Mouse (Mus musculus) forebrain, embryonic 16.5 days (tissue): ENCODE measurements around the gene Sept3. TPM values are rescaled to one million over a fixed set of nuclear protein-coding genes. Genes with fewer than 3 reads are reported as not detected.

Experiments used
- ATAC-seq: fragments of 200-750 bp; cut with Nextera tagmentation; 2 replicates; pipeline ENCODE4 v1.8.0; 2017; ENCODE audit warnings: mild to moderate bottlenecking, moderate library complexity
- H3K27ac ChIP-seq: fragments of 300-500 bp; sonication (generic); 2 replicates; pipeline ENCODE4 v1.5.1; 2014; ENCODE audit warnings: low read length, control low read depth
- H3K27me3 ChIP-seq: fragments of 300-500 bp; sonication (generic); replicated peaks from 2 replicates; pipeline ENCODE4 v1.6.1; 2014; ENCODE audit warnings: low read length; ENCODE audit not compliant: control insufficient read depth, insufficient read depth
- H3K36me3 ChIP-seq: fragments of 300-500 bp; sonication (generic); 2 replicates; pipeline ENCODE4 v1.6.1; 2014; ENCODE audit not compliant: control insufficient read depth, insufficient read depth
- H3K4me1 ChIP-seq: fragments of 300-500 bp; sonication (generic); replicated peaks from 2 replicates; pipeline ENCODE4 v1.6.1; 2014; ENCODE audit warnings: low read length; ENCODE audit not compliant: control insufficient read depth, insufficient read depth
- H3K4me2 ChIP-seq: fragments of 300-500 bp; sonication (generic); 2 replicates; pipeline ENCODE4 v1.6.1; 2014; ENCODE audit warnings: mild to moderate bottlenecking, low read length, control low read depth
- H3K4me3 ChIP-seq: fragments of 300-500 bp; sonication (generic); replicated peaks from 2 replicates; pipeline ENCODE4 v1.5.1; 2014; ENCODE audit warnings: mild to moderate bottlenecking, low read length, control low read depth
- H3K9ac ChIP-seq: fragments of 300-500 bp; sonication (generic); replicated peaks from 2 replicates; pipeline ENCODE4 v1.6.1; 2014; ENCODE audit warnings: low read depth, low read length, control low read depth
- H3K9me3 ChIP-seq: fragments of 300-500 bp; sonication (generic); 2 replicates; pipeline ENCODE4 v1.6.1; 2016; ENCODE audit warnings: low read length; ENCODE audit not compliant: control insufficient read depth
- WGBS: fragments of 180-500 bp; shearing (Covaris S2); extraction: QIAGEN DNeasy Blood & Tissue Kit; methylation state at CpG from one replicate; pipeline ENCODE4 v1.1.7; 2014; 5-methylcytosine and 5-hydroxymethylcytosine counted together
- polyA plus RNA-seq: library from polyadenylated mRNA; unstranded; fragments of >200 nt; fragmentation: Nextera tagmentation; extraction: Ambion mirVana; gene quantifications from 2 replicates; pipeline ENCODE4 v1.2.1, GENCODE M21; 2015

The Sept3 gene
- polyA plus RNA-seq, 1 experiment from 2014 or later = 427 TPM

GRCm38 (mm10) chr15:82340414-82341035 is 65.8 kb downstream of the Sept3 start:
- no peak overlapping the region; the same call in 1 of the 2 replicates for H3K4me3 ChIP-seq
- H3K27me3 ChIP-seq = peaks cover 7% of the 10 kb centered on the region
- H3K9me3 ChIP-seq = no peaks in the 10 kb centered on the region
- WGBS = 42% methylated on average over 21 of the region's 21 CpGs
- H3K36me3 ChIP-seq = 0 out of 2 replicates have a peak, but pooled peaks cover 3% of the 10 kb centered on the region
- H3K4me1 ChIP-seq = peaks cover 19% of the 10 kb centered on the region
- no peak for ATAC-seq
- no peak overlapping the region for H3K27ac ChIP-seq
- peak overlapping the region; percentile 40 for H3K9ac ChIP-seq
- H3K4me2 ChIP-seq = peak overlapping the region; percentile 45

DNA sequence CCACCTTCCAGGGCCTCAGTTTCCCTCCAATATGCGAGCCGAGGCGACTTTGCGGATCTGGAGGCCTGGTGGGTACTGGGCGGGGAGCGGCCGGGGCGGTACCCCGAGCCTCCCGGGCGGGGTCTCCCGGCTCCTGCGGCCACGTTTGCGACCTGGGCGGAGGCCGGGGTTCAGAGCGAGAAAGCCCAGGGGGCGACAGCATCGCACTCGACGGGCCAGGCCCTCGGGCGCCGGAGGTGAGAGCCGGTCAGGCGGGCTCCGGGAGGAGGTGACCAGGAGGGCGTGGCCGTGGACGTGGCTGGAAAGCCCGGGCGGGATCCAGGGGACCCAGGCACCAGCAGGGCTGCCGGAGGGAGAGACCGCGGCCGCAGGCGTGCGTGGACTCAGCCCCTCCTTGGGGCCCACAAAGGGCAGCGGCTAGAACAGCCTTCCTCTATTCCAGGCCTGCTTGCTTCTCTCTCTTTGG is 66.4 kb downstream of the Sept3 start:
- peak overlapping the region; percentile 24 for H3K4me3 ChIP-seq
- peak overlapping the region; percentile 40 for H3K9ac ChIP-seq
- ATAC-seq = no peak
- peak overlapping the region; percentile 45 for H3K4me2 ChIP-seq
- 4% methylated on average over 40 of the region's 40 CpGs for WGBS
- no peaks in the 10 kb centered on the region for H3K36me3 ChIP-seq
- no peaks in the 10 kb centered on the region for H3K9me3 ChIP-seq
- peaks cover 19% of the 10 kb centered on the region for H3K4me1 ChIP-seq
- no peak overlapping the region for H3K27ac ChIP-seq
- peaks cover 7% of the 10 kb centered on the region for H3K27me3 ChIP-seq

- no peak overlapping the region for H3K4me2 ChIP-seq
- peaks cover 23% of the 10 kb centered on the region for H3K4me1 ChIP-seq
- H3K9ac ChIP-seq = no peak overlapping the region
- H3K27ac ChIP-seq = no peak overlapping the region
- WGBS = 75% methylated on average over 15 of the region's 15 CpGs
- peaks cover 7% of the 10 kb centered on the region for H3K27me3 ChIP-seq
- no peak for ATAC-seq
- no peaks in the 10 kb centered on the region for H3K9me3 ChIP-seq
- H3K36me3 ChIP-seq = no peaks in the 10 kb centered on the region
- no peak overlapping the region for H3K4me3 ChIP-seq
Measured at GRCm38 (mm10) chr15:82341675-82342542, 67.2 kb downstream of the Sept3 start.

GRCm38 (mm10) chr15:82342543-82342935 is 67.8 kb downstream of the Sept3 start:
- 75% methylated on average over 5 of the region's 5 CpGs for WGBS
- Histone ChIP-seq H3K27ac (no peak overlapping the region), H3K27me3 (peaks cover 7% of the 10 kb centered on the region), H3K36me3 (no peaks in the 10 kb centered on the region), H3K4me1 (peaks cover 27% of the 10 kb centered on the region), H3K9ac (no peak overlapping the region), H3K9me3 (no peaks in the 10 kb centered on the region), H3K4me3 (no peak overlapping the region), H3K4me2 (no peak overlapping the region)
- no peak for ATAC-seq

- 0 out of 2 replicates have a peak, but pooled peaks cover 3% of the 10 kb centered on the region for H3K36me3 ChIP-seq
- no peaks in the 10 kb centered on the region for H3K9me3 ChIP-seq
- no peak overlapping the region for H3K27ac ChIP-seq
- H3K9ac ChIP-seq = no peak overlapping the region
- WGBS = 91% methylated on average over 27 of the region's 27 CpGs
- H3K4me1 ChIP-seq = peaks cover 19% of the 10 kb centered on the region
- H3K4me2 ChIP-seq = no peak overlapping the region
- H3K4me3 ChIP-seq = no peak overlapping the region
- peaks cover 7% of the 10 kb centered on the region for H3K27me3 ChIP-seq
- ATAC-seq = no peak
Measured at GRCm38 (mm10) chr15:82343368-82344287, 68.9 kb downstream of the Sept3 start.

Other genes starting within 250 kb of the Sept3 start
- gene Desi1, start 241.0 kb upstream of the Sept3 start, polyA plus RNA-seq = 45.4 and 47.4 TPM in 2 replicates
- gene Snu13, start 227.3 kb upstream of the Sept3 start, polyA plus RNA-seq = 284 and 285 TPM in 2 replicates
- gene 4930407I10Rik, start 215.7 kb upstream of the Sept3 start, polyA plus RNA-seq = not detected in 2 replicates
- gene Mei1, start 204.9 kb upstream of the Sept3 start, polyA plus RNA-seq = not detected in 2 replicates
- gene Ccdc134, start 147.0 kb upstream of the Sept3 start, polyA plus RNA-seq = 16.2 and 16.3 TPM in 2 replicates
- gene Srebf2, start 127.7 kb upstream of the Sept3 start, polyA plus RNA-seq = 229 and 232 TPM in 2 replicates
- 0.66 and 0.70 TPM in 2 replicates for gene Shisa8, start 62.1 kb upstream of the Sept3 start, polyA plus RNA-seq
- 0.10 and 0.25 TPM in 2 replicates for gene Tnfrsf13c, start 50.5 kb upstream of the Sept3 start, polyA plus RNA-seq
- gene Cenpm, start 30.1 kb upstream of the Sept3 start, polyA plus RNA-seq = 29.8 and 34.6 TPM in 2 replicates
- 17.0 and 18.6 TPM in 2 replicates for gene 1500009C09Rik, start 22.5 kb upstream of the Sept3 start, polyA plus RNA-seq
- gene Wbp2nl, start 24.1 kb downstream of the Sept3 start, polyA plus RNA-seq = 0.15 TPM in 1 of 2 replicates, not detected in the other
- 23.4 and 26.1 TPM in 2 replicates for gene Naga, start 64.0 kb downstream of the Sept3 start, polyA plus RNA-seq
- gene Pheta2, start 64.0 kb downstream of the Sept3 start, polyA plus RNA-seq = 2.0 TPM in 2 replicates
- 269 and 282 TPM in 2 replicates for gene Smdt1, start 64.1 kb downstream of the Sept3 start, polyA plus RNA-seq
- gene Ndufa6, start 79.4 kb downstream of the Sept3 start, polyA plus RNA-seq = 277 and 297 TPM in 2 replicates
- gene Cyp2d22, start 105.4 kb downstream of the Sept3 start, polyA plus RNA-seq = 1.1 and 1.4 TPM in 2 replicates
- not detected in 2 replicates for gene Cyp2d11, start 119.1 kb downstream of the Sept3 start, polyA plus RNA-seq
- not detected in 2 replicates for gene Cyp2d10, start 132.3 kb downstream of the Sept3 start, polyA plus RNA-seq
- not detected in 2 replicates for gene Cyp2d9, start 158.5 kb downstream of the Sept3 start, polyA plus RNA-seq